Mouse (Mus musculus) lung, adult 18-20 months (tissue): Measurements from ENCODE around the gene Mvp.

Experiments
- DNase-seq, 2 experiments: peaks; one replicate each; pipeline ENCODE4 v3.0.0; 2022; ENCODE audit warnings: mixed read lengths in 2 of 2

Gene Mvp

GRCm38 (mm10) chr7:127019306-127019960, 5.0 kb upstream of the Mvp start:
- DNase-seq, result no peak

GRCm38 (mm10) chr7:127018416-127019305, 4.2 kb upstream of the Mvp start:
- DNase-seq, result no peak

- DNase-seq, result no peak
Observed at GRCm38 (mm10) chr7:127017950-127018345, 3.5 kb upstream of the Mvp start.

GRCm38 (mm10) chr7:127016971-127017949, 2.8 kb upstream of the Mvp start, which contains the start of gene Pagr1a:
Gene Pagr1a, minus strand, starts transcription at chr7:127017352.
- peak; percentile 98 for DNase-seq

- peak in 1 of 2 experiments; percentile 70 for DNase-seq
Observed at GRCm38 (mm10) chr7:127016486-127016938, 2.1 kb upstream of the Mvp start.

GRCm38 (mm10) chr7:127016481-127016485, 1.9 kb upstream of the Mvp start, which contains the start of gene Pagr1b:
Gene Pagr1b, minus strand, starts transcription at chr7:127016484.
- no peak for DNase-seq

GRCm38 (mm10) chr7:127016081-127016480, 1.7 kb upstream of the Mvp start:
- DNase-seq, result peak; percentile 54 to 59

GRCm38 (mm10) chr7:127014993-127015392, 572 bp upstream of the Mvp start:
- no peak for DNase-seq

- DNase-seq, result no peak
Observed at GRCm38 (mm10) chr7:127013385-127013784, 1.0 kb downstream of the Mvp start.

GRCm38 (mm10) chr7:127012845-127013244, 1.6 kb downstream of the Mvp start:
- no peak for DNase-seq

- DNase-seq, result no peak
Observed at GRCm38 (mm10) chr7:127012374-127012773, 2.0 kb downstream of the Mvp start.

DNA sequence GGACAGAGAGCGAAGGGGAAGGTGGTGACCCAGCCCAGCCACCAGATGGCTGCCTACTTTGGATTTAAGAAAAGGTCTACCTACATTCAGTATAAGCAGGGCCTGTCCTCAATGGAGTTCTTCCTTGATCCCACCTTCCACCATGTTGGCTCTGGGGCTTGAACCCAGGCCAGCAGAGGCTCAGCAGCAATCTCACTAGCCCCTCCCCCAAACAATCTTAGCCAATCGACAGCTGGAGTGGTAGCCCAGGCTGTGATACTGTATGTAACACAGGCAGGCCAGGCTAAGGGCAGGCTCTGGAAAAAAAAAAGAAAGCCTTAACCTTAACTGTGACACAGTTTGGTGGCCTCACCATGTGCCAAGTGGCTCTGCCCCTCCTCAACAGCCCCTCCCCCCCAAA, 2.7 kb downstream of the Mvp start:
- no peak for DNase-seq

- DNase-seq, result no peak
Observed at GRCm38 (mm10) chr7:127011051-127011450, 3.4 kb downstream of the Mvp start.

- no peak for DNase-seq
Observed at GRCm38 (mm10) chr7:127009307-127010085, 4.9 kb downstream of the Mvp start.

DNA sequence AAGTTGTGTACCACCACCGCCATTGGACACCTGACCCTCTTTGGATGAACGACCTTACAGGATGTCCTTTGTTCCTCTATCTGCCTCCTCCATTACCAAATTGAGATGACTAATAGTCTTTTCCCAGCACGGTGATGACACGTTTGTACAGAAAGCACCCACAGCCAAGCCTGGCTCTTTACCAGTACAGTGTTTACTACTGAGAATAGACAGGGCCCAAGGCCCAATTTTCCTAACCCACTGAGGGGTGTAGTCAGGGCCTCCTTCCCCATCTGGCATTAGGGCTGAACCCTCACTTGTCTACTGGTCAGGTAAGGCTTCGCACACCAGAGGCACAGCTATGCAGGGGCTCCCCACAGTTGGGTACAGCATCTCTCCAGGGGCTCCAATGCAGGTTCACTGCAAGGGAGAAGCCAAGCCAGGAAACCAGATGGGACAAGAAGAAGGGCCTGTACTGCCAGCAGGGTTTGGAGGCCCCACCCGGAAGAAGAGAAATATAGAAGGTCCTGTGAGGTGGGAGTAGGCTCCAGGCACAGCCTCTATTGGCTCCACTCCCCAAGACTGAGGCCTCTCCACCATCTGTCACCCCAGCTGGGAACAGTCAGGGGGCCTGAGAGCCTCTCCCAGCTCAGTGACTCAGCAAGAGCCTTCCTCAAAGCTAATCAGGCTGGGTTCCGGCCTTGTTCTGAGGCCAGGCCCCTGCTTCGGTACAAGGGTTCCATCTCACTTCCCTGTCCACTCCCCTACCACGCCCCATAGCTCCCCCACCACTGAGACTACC, 6.0 kb downstream of the Mvp start:
- peak; percentile 75 to 80 for DNase-seq

GRCm38 (mm10) chr7:127007313-127008024, 7.0 kb downstream of the Mvp start:
- DNase-seq, result no peak

DNA sequence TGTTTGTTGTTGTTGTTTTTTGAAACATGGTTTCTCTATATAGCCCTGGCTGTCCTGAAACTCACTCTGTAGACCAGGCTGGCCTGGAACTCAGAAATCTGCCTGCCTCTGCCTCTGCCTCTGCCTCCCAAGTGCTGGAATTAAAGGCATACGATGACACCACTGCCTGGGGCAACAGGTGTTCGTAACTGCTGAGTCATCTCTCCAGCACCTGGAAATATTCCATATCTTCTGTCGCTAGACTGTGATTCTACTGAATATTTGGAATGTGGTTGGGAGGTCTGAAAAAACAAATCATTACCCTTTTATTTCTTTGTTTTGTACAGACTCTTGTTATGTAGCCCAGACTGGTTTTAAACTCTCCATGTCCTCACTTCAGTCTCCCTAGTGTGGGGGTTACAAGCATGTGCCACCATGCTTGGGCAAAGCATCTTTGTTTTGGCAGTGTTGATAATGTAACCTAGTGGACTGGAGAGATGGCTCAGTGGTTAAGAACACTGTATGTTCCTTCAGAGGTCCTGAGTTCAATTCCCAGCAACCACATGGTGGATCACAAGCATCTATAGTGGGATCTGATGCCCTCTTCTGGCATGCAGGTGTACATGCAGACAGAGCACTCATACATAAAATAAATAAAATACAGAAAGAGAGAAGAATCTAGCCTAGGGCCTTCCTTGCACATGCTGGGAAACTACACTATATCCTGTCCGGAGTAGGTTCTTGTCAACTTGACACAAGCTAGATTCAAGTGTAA, 10.1 kb downstream of the Mvp start:
- no peak for DNase-seq

GRCm38 (mm10) chr7:127003620-127004019, 10.8 kb downstream of the Mvp start:
- no peak for DNase-seq

DNA sequence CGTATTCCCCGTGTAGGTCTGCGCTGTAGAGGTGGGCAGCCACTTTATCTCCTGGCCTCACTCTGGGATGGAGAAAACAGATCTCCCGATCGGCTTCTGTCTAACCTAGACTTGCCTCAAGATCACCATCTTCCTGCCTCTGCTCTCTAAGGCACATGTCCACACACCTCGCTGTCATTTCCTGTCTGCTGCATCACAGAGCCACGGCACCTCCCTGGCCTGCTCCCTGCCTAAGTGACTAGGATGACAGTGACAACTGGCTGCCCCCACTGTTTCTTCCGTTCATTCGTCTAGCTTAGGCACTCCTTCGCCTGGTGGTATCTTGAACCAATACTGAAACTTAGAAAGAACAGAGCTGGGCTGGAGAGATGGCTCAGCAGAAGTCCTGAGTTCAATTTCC, 14.9 kb downstream of the Mvp start:
- DNase-seq, result no peak

DNA sequence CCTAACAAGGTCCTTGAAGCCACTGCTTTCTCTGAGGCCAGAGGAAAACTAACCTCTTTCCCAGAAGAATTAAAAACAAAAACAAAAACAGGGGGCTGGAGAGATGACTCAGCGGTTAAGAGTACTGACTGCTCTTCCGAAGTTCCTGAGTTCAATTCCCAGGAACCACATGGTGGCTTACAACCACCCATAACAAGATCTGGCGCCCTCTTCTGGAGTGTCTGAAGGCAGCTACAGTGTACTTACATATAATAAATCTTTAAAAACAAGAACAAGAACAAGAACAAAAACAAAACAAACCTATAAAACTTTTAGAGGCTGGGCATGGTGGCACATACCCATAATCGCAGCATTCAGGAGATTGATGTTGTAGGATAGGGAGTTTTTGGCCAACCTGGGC, 18.0 kb downstream of the Mvp start:
- no peak for DNase-seq
